Mouse (Mus musculus) kidney, postnatal 0 days (tissue): ENCODE measurements around the gene Gatad2a. TPM values are rescaled to one million over a fixed set of nuclear protein-coding genes. Genes with fewer than 3 reads are reported as not detected.
"Not testable (repeated sequence)": the region's sequence is repeated elsewhere in the genome, so short reads cannot be mapped to it uniquely, and the experiment has no call there.

Experiments used
- ATAC-seq: fragments of 200-750 bp; cut with Nextera tagmentation; replicated peaks from 2 replicates; pipeline ENCODE4 v1.8.0; 2017; ENCODE audit warnings: low read depth, moderate number of reproducible peaks, moderate TSS enrichment, moderate library complexity; ENCODE audit not compliant: low FRiP score
- DNase-seq: peaks from one replicate; pipeline ENCODE4 v3.0.0-alpha.2; 2016; ENCODE audit warnings: low spot score
- H3K27ac ChIP-seq: fragments of 300-500 bp; sonication (generic); 2 replicates; pipeline ENCODE4 v1.5.1; 2014; ENCODE audit warnings: mild to moderate bottlenecking
- H3K27me3 ChIP-seq: fragments of 300-500 bp; sonication (generic); 2 replicates; pipeline ENCODE4 v1.6.1; 2014; ENCODE audit warnings: low read length, mixed read lengths; ENCODE audit not compliant: insufficient read depth
- H3K36me3 ChIP-seq: fragments of 300-500 bp; sonication (generic); 2 replicates; pipeline ENCODE4 v1.6.1; 2014; ENCODE audit warnings: low read length, mixed read lengths; ENCODE audit not compliant: insufficient read depth
- H3K4me1 ChIP-seq: fragments of 300-500 bp; sonication (generic); replicated peaks from 2 replicates; pipeline ENCODE4 v1.6.1; 2014; ENCODE audit warnings: antibody characterized with exemption, low read length, mixed read lengths; ENCODE audit not compliant: insufficient read depth
- H3K4me2 ChIP-seq: fragments of 300-500 bp; sonication (generic); 2 replicates; pipeline ENCODE4 v1.6.1; 2014; ENCODE audit warnings: mild to moderate bottlenecking, low read length, moderate library complexity, mixed read lengths
- H3K4me3 ChIP-seq: fragments of 300-500 bp; sonication (generic); replicated peaks from 2 replicates; pipeline ENCODE4 v1.5.1; 2014; ENCODE audit warnings: low read depth, low read length
- H3K9ac ChIP-seq: fragments of 300-500 bp; sonication (generic); 2 replicates; pipeline ENCODE4 v1.6.1; 2014; ENCODE audit warnings: low read depth, low read length
- H3K9me3 ChIP-seq: fragments of 300-500 bp; sonication (generic); replicated peaks from 2 replicates; pipeline ENCODE4 v1.6.1; 2016; ENCODE audit warnings: low read length, inconsistent platforms, mixed read lengths
- CTCF ChIP-seq: IDR thresholded peaks from 2 replicates; pipeline ENCODE4 v1.5.1; 2016; ENCODE audit warnings: antibody characterized with exemption, low read depth, mild to moderate bottlenecking, moderate library complexity
- WGBS: fragments of 180-500 bp; shearing (Covaris S2); extraction: QIAGEN DNeasy Blood & Tissue Kit; methylation state at CpG from one replicate; pipeline ENCODE4 v1.1.7; 2014; 5-methylcytosine and 5-hydroxymethylcytosine counted together
- polyA plus RNA-seq: library from polyadenylated mRNA; unstranded; fragments of >200 nt; fragmentation: Nextera tagmentation; extraction: Ambion mirVana; gene quantifications from 2 replicates; pipeline ENCODE4 v1.2.1, GENCODE M21; 2015

Gatad2a gene
- polyA plus RNA-seq, 1 experiment from 2014 or later, result 49.5 TPM

GRCm38 (mm10) chr8:70005178-70005577 lies 9.0 kb upstream of the Gatad2a start:
- ATAC-seq (no peak), DNase-seq (peak; percentile 49)
- Histone ChIP-seq H3K4me1 (no peaks in the 10 kb centered on the region), H3K9ac (no peak overlapping the region), H3K36me3 (no peaks in the 10 kb centered on the region), H3K4me2 (no peak overlapping the region), H3K4me3 (no peak overlapping the region), H3K27me3 (no peaks in the 10 kb centered on the region), H3K27ac (no peak overlapping the region), H3K9me3 (no peaks in the 10 kb centered on the region)
- no peak for TF ChIP-seq CTCF
- WGBS, result 48% methylated on average over 2 of the region's 2 CpGs

DNA sequence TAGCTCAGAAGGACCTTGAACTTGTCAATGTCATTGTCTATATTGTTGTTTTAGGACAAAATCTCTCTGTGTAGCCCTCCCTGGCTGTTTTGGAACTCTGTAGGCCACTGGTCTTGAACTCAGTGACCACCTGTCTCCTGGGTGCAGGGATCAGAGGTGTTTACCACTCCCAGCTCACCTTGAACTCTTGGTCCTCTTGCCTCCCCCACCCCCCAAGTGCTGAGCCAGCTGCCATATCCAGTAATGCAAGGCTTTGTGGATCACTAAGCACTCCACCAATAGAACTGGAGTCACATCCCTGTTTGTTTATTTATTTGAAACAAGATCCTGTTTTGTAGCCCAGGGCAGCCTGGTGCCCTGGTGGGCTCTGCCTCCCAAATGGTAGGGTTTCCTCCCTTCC lies 8.2 kb upstream of the Gatad2a start:
- Histone ChIP-seq H3K36me3 (no peaks in the 10 kb centered on the region), H3K9ac (no peak overlapping the region), H3K4me1 (no peaks in the 10 kb centered on the region), H3K27me3 (no peaks in the 10 kb centered on the region), H3K27ac (no peak overlapping the region), H3K4me2 (no peak overlapping the region), H3K4me3 (no peak overlapping the region), H3K9me3 (no peaks in the 10 kb centered on the region)
- no peak for TF ChIP-seq CTCF
- ATAC-seq (no peak), DNase-seq (no peak)

- H3K9me3 ChIP-seq, result no peaks in the 10 kb centered on the region
- H3K27ac ChIP-seq, result no peak overlapping the region
- no peaks in the 10 kb centered on the region for H3K4me1 ChIP-seq
- H3K4me2 ChIP-seq, result no peak overlapping the region
- H3K36me3 ChIP-seq, result no peaks in the 10 kb centered on the region
- peak; percentile 43; the same call in 1 of the 2 replicates for TF ChIP-seq CTCF
- ATAC-seq, result no peak
- no peak for DNase-seq
- H3K27me3 ChIP-seq, result no peaks in the 10 kb centered on the region
- H3K4me3 ChIP-seq, result no peak overlapping the region
- WGBS, result 63% methylated on average over 4 of the region's 4 CpGs
- H3K9ac ChIP-seq, result no peak overlapping the region
Observed at GRCm38 (mm10) chr8:70003204-70003657, 7.0 kb upstream of the Gatad2a start.

DNA sequence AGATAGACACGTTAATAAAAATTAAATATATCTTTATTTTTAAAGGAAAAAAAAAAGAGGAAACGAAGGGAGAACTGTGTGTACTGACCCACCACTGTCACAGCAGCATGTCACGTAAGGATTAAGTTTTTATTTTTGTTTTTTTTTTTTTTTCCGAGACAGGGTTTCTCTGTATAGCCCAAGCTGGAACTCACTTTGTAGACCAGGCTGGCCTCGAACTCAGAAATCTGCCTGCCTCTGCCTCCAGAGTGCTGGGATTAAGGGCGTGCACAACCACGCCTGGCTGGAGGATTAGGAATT lies 5.7 kb upstream of the Gatad2a start:
- H3K9me3 ChIP-seq, H3K9ac ChIP-seq, ATAC-seq, H3K36me3 ChIP-seq, H3K4me1 ChIP-seq, H3K27me3 ChIP-seq, DNase-seq: not testable (repeated sequence)
- WGBS, result 49% methylated on average over 7 of the region's 7 CpGs
- Histone ChIP-seq H3K4me2 (peak overlapping the region; percentile 55), H3K27ac (peak overlapping the region; percentile 79; the same call in 1 of the 2 replicates), H3K4me3 (0 out of 2 replicates have a peak overlapping the region, but pooled peaks have one; percentile 18)

GRCm38 (mm10) chr8:70001176-70001891 lies 5.2 kb upstream of the Gatad2a start:
- Histone ChIP-seq H3K9ac (peak overlapping the region; percentile 46; the same call in 1 of the 2 replicates), H3K9me3 (no peaks in the 10 kb centered on the region), H3K4me1 (no peaks in the 10 kb centered on the region; the same call in 1 of the 2 replicates), H3K4me3 (0 out of 2 replicates have a peak overlapping the region, but pooled peaks have one; percentile 18), H3K36me3 (no peaks in the 10 kb centered on the region), H3K27ac (peak overlapping the region; percentile 79), H3K27me3 (no peaks in the 10 kb centered on the region), H3K4me2 (peak overlapping the region; percentile 55)
- 2% methylated on average over 16 of the region's 16 CpGs for WGBS
- ATAC-seq, result peak; percentile 18; the same call in 1 of the 2 replicates
- peak; percentile 66 for DNase-seq
- peak; percentile 73 for TF ChIP-seq CTCF

GRCm38 (mm10) chr8:70000226-70000625 lies 4.0 kb upstream of the Gatad2a start:
- Histone ChIP-seq H3K4me3 (no peak overlapping the region), H3K9me3 (no peaks in the 10 kb centered on the region), H3K27ac (no peak overlapping the region), H3K9ac (no peak overlapping the region), H3K4me2 (no peak overlapping the region), H3K27me3 (no peaks in the 10 kb centered on the region), H3K4me1 (peaks cover under 1% of the 10 kb centered on the region; the same call in 1 of the 2 replicates), H3K36me3 (no peaks in the 10 kb centered on the region)
- no peak for TF ChIP-seq CTCF
- WGBS, result 79% methylated on average over 2 of the region's 2 CpGs
- no peak for DNase-seq
- ATAC-seq, result no peak
